Comparison of ENCODE assay signal across 9 mouse cellular contexts in genomic region chr9:54830624-54831023, GRCm38 (mm10). TPM values are rescaled to one million over a fixed set of nuclear protein-coding genes. Genes with fewer than 3 reads are reported as not detected.
DNase-seq lines count a peak whose midpoint lies in the region; ATAC-seq and TF ChIP-seq lines count a peak whose summit lies in the region.
"Had no signal": no experiment of that assay in that cellular context is flagged by ENCODE, and none has a peak within 500 bp of the region (broad histone marks: within the 10 kb centered on the region; RNA-seq: fewer than 3 reads in every experiment).

No protein-coding gene starts in this region.

- DNase-seq in cerebellum, adult 11-12 months, result no peak
- DNase-seq in ovary, postnatal 36 days (ENCODE audit: low spot score), result peak; percentile 33
- no peak for DNase-seq in ovary, adult 18-20 months (ENCODE audit: low spot score)
- peak; percentile 10 for DNase-seq in cerebellum, adult 9-10 months
- DNase-seq in liver, embryonic 14.5 days (ENCODE audit: low read depth in 3 of 3, low spot score in 3 of 3), result no peak
- peak; percentile 2 for DNase-seq in telencephalon, adult 2 months (ENCODE audit: low read depth, low spot score)

- H3K9me3 ChIP-seq in kidney, embryonic 14.5 days (ENCODE audit: control insufficient read depth, low read length), result no peaks in the 10 kb centered on the region
- no peaks in the 10 kb centered on the region for H3K9me3 ChIP-seq in liver, embryonic 14.5 days (ENCODE audit: control insufficient read depth, low read length)

- H3K4me3 ChIP-seq in kidney, embryonic 14.5 days (ENCODE audit: low read length), result no peak overlapping the region
- H3K4me3 ChIP-seq in liver, embryonic 14.5 days (ENCODE audit: insufficient read depth in 1 of 2, low read depth in 2 of 2, low read length in 2 of 2), result no peak overlapping the region
- H3K4me3 ChIP-seq: myocyte had no signal

- no peak overlapping the region for H3K4me2 ChIP-seq in kidney, embryonic 14.5 days (replicated peaks; ENCODE audit: low read depth, low read length)
- no peak overlapping the region for H3K4me2 ChIP-seq in liver, embryonic 14.5 days (ENCODE audit: low read depth)

- no peaks in the 10 kb centered on the region for H3K36me3 ChIP-seq in kidney, embryonic 14.5 days (ENCODE audit: control insufficient read depth, insufficient read depth, low read length)
- H3K36me3 ChIP-seq in liver, embryonic 14.5 days (replicated peaks; ENCODE audit: control insufficient read depth, insufficient read depth, low read depth), result no peaks in the 10 kb centered on the region

- H3K27me3 ChIP-seq in kidney, embryonic 14.5 days (ENCODE audit: control insufficient read depth, insufficient read depth, low read length), result no peaks in the 10 kb centered on the region
- H3K27me3 ChIP-seq in liver, embryonic 14.5 days (ENCODE audit: control insufficient read depth, insufficient read depth, low read length), result no peaks in the 10 kb centered on the region

- 36% methylated on average over 3 of the region's 3 CpGs for WGBS in kidney, embryonic 14.5 days
- 35% methylated on average over 3 of the region's 3 CpGs for WGBS in liver, embryonic 14.5 days (ENCODE audit: insufficient replicate concordance)

- no peaks in the 10 kb centered on the region for H3K4me1 ChIP-seq in kidney, embryonic 14.5 days (ENCODE audit: control insufficient read depth, insufficient read depth, low read length)
- no peaks in the 10 kb centered on the region for H3K4me1 ChIP-seq in liver, embryonic 14.5 days (replicated peaks; ENCODE audit: control insufficient read depth in 2 of 2, insufficient read depth in 2 of 2, low read length in 1 of 2)

- H3K27ac ChIP-seq in kidney, embryonic 14.5 days (ENCODE audit: low read depth, low read length), result no peak overlapping the region
- no peak overlapping the region for H3K27ac ChIP-seq in liver, embryonic 14.5 days

- no peak overlapping the region for H3K9ac ChIP-seq in kidney, embryonic 14.5 days (ENCODE audit: low read depth, low read length)
- H3K9ac ChIP-seq in liver, embryonic 14.5 days (replicated peaks), result no peak overlapping the region

- ATAC-seq in cerebellum, adult (ENCODE audit: insufficient number of reproducible peaks, low FRiP score, low TSS enrichment), result peak; percentile 40; the same call in 1 of the 2 replicates
- ATAC-seq in kidney, embryonic 14.5 days (ENCODE audit: low FRiP score, low TSS enrichment), result peak; percentile 49; the same call in 1 of the 2 replicates
- no peak for ATAC-seq in liver, embryonic 14.5 days (ENCODE audit: insufficient read depth)

- no peak for TF ChIP-seq EP300 in liver, embryonic 14.5 days (IDR thresholded peaks at IDR 0.05; ENCODE audit: low read depth)

- TF ChIP-seq CTCF in liver, embryonic 14.5 days (IDR thresholded peaks at IDR 0.05; ENCODE audit: low read depth), result peak; percentile 72

RNA-seq across cellular contexts. Expression of gene Ireb2, which starts 33.0 kb away (rescaled TPM):
- 26.7 and 49.9 TPM in 2 replicates for polyA plus RNA-seq in kidney, embryonic 14.5 days (2014; fragmentation: Nextera tagmentation; extraction: Ambion mirVana)
- polyA plus RNA-seq in liver, embryonic 14.5 days (2012; rRNA removed), result 6.3 and 8.9 TPM in 2 replicates
- polyA plus RNA-seq in liver, embryonic 14.5 days (2014; fragmentation: Nextera tagmentation; extraction: Ambion mirVana), result 12.3 and 12.4 TPM in 2 replicates

Comparison
In these comparisons a context has a peak if more than half of its experiments do, and no peak if none do; other contexts are left out.
1. DNase-seq: peak in ovary, postnatal 36 days (single experiment), cerebellum, adult 9-10 months (single experiment) and telencephalon, adult 2 months (single experiment); none in cerebellum, adult 11-12 months (single experiment), ovary, adult 18-20 months (single experiment) and liver, embryonic 14.5 days (0 of 3).